Mouse (Mus musculus) limb, embryonic 12.5 days (tissue): ENCODE data around the gene Disc1. TPM values are rescaled to one million over a fixed set of nuclear protein-coding genes. Genes with fewer than 3 reads are reported as not detected.

Experiments used
- ATAC-seq: fragments of 200-750 bp; cut with Nextera tagmentation; 2 replicates; pipeline ENCODE4 v1.8.0; 2017; ENCODE audit warnings: low read depth, moderate TSS enrichment; ENCODE audit not compliant: insufficient number of reproducible peaks, insufficient read depth, low FRiP score, low TSS enrichment
- H3K27ac ChIP-seq: fragments of 300-500 bp; sonication (generic); 2 replicates; pipeline ENCODE4 v1.5.1; 2016; ENCODE audit warnings: mild to moderate bottlenecking, moderate library complexity
- H3K27me3 ChIP-seq: fragments of 300-500 bp; sonication (generic); 2 replicates; pipeline ENCODE4 v1.6.1; 2016; ENCODE audit warnings: mild to moderate bottlenecking, moderate library complexity
- H3K36me3 ChIP-seq: fragments of 300-500 bp; sonication (generic); 2 replicates; pipeline ENCODE4 v1.6.1; 2016; ENCODE audit warnings: mild to moderate bottlenecking, moderate library complexity
- H3K4me1 ChIP-seq: fragments of 300-500 bp; sonication (generic); replicated peaks from 2 replicates; pipeline ENCODE4 v1.6.1; 2016
- H3K4me2 ChIP-seq: fragments of 300-500 bp; sonication (generic); 2 replicates; pipeline ENCODE4 v1.6.1; 2016; ENCODE audit warnings: mild to moderate bottlenecking, moderate library complexity
- H3K4me3 ChIP-seq: fragments of 300-500 bp; sonication (generic); replicated peaks from 2 replicates; pipeline ENCODE4 v1.5.1; 2016; ENCODE audit warnings: mild to moderate bottlenecking
- H3K9ac ChIP-seq: fragments of 300-500 bp; sonication (generic); replicated peaks from 2 replicates; pipeline ENCODE4 v1.6.1; 2016; ENCODE audit warnings: mild to moderate bottlenecking, moderate library complexity
- H3K9me3 ChIP-seq: fragments of 300-500 bp; sonication (generic); 2 replicates; pipeline ENCODE4 v1.6.1; 2016; ENCODE audit warnings: mild to moderate bottlenecking, moderate library complexity
- WGBS: fragments of 180-500 bp; shearing (Covaris S2); methylation state at CpG from one replicate; pipeline ENCODE4 v1.1.7; 2016; 5-methylcytosine and 5-hydroxymethylcytosine counted together
- microRNA-seq: library from miRNA; unstranded; fragments of <30 nt; microRNA quantifications from one replicate; pipeline ENCODE4, GENCODE M21; 2017
- polyA plus RNA-seq: library from polyadenylated mRNA; unstranded; fragments of >200 nt; fragmentation: Nextera tagmentation; extraction: Ambion mirVana; gene quantifications from 2 replicates; pipeline ENCODE4 v1.2.1, GENCODE M21; 2016

Disc1 gene
- polyA plus RNA-seq, 1 experiment from 2014 or later = 2.0 TPM

DNA sequence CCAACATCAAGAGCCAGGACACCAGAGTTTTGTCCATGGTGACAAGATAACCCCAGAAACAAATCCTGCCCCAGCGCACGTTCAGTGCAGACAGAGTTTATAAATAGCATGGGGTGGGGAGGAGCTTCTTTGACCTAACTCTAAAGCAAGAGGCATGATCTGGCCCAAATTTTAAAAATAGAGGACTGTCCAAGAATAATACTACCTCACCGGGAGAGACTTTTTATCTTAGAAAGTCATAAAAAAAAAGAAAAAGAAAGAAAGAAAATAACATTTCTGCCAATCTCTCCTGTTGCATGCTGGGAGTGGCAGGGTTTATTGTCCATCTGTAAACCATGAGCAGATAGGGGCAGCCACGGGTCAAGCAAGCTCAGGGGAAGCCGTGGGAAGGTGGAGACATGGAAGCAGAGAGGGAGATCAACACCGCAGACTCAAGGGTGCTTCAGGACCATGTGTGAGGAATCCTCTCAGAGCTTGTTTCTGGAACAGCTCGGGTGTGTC is 233.9 kb downstream of the Disc1 start:
- H3K36me3 ChIP-seq = no peaks in the 10 kb centered on the region
- no peak for ATAC-seq
- H3K4me2 ChIP-seq = no peak overlapping the region
- H3K4me1 ChIP-seq = peaks cover 44% of the 10 kb centered on the region
- H3K27ac ChIP-seq = no peak overlapping the region
- WGBS = 44% methylated on average over 7 of the region's 7 CpGs
- H3K27me3 ChIP-seq = peaks cover 3% of the 10 kb centered on the region; the same call in 1 of the 2 replicates
- H3K9ac ChIP-seq = no peak overlapping the region
- no peak overlapping the region for H3K4me3 ChIP-seq
- H3K9me3 ChIP-seq = peaks cover 4% of the 10 kb centered on the region; the same call in 1 of the 2 replicates

DNA sequence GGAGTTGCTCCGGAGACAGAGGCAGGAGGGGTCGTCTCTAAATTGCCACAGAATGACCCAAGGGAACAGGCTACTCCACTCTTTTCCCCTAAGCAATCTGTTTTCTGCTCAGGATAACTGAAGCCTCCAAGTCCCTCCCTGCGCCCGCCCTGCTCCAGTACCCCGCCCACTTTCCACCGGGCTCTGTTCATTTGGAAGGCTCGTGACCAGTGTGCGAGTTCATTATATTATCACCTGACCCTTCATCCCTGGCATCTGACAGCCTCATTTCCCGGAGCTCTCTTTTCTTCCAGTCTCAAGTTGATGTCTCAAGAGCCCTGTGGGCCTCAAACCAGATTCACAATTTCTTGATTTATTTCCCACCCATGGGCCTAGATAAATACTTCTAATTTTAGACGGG is 237.5 kb downstream of the Disc1 start:
- no peak overlapping the region for H3K9ac ChIP-seq
- no peaks in the 10 kb centered on the region for H3K27me3 ChIP-seq
- ATAC-seq = no peak
- peaks cover 4% of the 10 kb centered on the region; the same call in 1 of the 2 replicates for H3K9me3 ChIP-seq
- WGBS = 55% methylated on average over 10 of the region's 10 CpGs
- no peak overlapping the region for H3K4me3 ChIP-seq
- no peaks in the 10 kb centered on the region for H3K36me3 ChIP-seq
- no peak overlapping the region for H3K27ac ChIP-seq
- H3K4me2 ChIP-seq = no peak overlapping the region
- H3K4me1 ChIP-seq = peaks cover 26% of the 10 kb centered on the region

DNA sequence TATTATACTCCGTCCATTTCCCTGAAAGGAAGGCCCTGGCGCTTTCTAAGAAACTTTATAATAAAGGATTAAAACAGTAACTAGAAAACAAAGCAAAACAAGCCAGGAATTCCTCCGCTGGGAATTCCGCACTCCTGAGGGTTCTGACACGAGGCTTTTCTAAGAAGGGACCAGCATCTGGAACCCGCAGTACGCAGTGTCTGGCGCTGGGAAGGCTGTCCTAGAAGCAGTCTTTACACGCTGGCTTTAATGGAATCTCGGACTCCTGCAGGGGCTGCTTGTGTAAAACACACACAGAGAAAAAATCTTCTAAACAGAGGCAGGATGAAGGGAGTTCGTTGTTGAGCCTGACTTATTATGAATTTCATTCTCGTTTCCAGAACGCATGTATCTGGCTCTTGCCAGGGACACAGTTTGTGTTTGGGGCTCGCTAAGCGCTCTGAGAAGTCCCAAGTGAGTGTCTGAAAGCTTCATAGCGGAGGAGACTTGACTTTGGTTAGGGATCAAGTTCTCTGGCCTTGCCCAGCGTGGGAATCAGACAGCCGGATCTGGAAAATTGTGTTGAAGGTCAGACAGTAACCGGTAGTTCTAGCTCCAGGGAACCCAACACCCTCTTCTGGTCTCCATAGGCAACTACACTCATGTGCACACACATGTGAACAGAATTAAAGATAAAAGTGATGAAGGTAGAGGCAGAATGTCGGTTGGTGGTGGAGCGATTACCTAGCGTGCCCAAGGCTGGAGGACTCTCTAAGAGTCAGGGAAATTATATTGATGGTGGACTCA is 238.1 kb downstream of the Disc1 start:
- Histone ChIP-seq H3K4me3 (no peak overlapping the region), H3K27me3 (no peaks in the 10 kb centered on the region), H3K9ac (no peak overlapping the region), H3K27ac (peak overlapping the region; percentile 43; the same call in 1 of the 2 replicates), H3K4me2 (no peak overlapping the region), H3K9me3 (peaks cover 4% of the 10 kb centered on the region; the same call in 1 of the 2 replicates), H3K36me3 (no peaks in the 10 kb centered on the region), H3K4me1 (peaks cover 24% of the 10 kb centered on the region)
- WGBS = 73% methylated on average over 22 of the region's 22 CpGs
- ATAC-seq = no peak

DNA sequence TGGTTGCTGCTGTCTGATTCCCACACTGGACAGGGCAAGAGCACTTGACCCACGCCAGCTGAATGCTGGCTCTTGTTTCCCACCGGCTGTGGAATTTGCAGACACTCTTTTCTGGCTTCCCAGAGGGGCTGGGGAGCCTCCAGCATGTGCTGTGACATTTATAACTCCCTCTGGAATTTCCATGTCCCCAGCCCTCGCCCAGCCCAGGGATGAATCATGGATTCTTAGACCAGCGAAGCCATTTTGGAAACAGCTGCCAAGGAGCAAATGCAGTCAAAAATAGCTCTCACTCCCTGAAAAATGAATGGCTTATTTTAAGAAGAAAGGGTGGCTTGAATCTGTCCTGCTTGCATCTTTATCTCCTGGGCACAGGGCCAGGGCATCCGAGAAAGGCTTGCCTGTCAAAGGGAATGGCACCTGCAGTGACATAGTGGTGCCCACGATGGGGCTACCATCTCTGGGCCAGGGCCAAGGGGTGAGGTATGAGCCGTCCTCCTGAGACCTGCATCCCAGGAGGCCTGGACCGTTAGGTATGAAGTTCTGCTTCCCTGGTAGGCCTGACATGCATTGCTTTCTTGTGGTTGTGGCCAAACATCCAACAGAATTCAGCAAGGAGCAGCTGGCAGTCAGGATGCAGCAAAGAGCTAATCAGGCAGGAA is 239.1 kb downstream of the Disc1 start:
- 61% methylated on average over 8 of the region's 8 CpGs for WGBS
- no peak; the same call in 1 of the 2 replicates for ATAC-seq
- Histone ChIP-seq H3K27me3 (no peaks in the 10 kb centered on the region), H3K4me2 (no peak overlapping the region), H3K4me3 (no peak overlapping the region), H3K27ac (peak overlapping the region; percentile 58; the same call in 1 of the 2 replicates), H3K4me1 (peaks cover 23% of the 10 kb centered on the region), H3K36me3 (no peaks in the 10 kb centered on the region), H3K9me3 (peaks cover 4% of the 10 kb centered on the region; the same call in 1 of the 2 replicates), H3K9ac (no peak overlapping the region)

DNA sequence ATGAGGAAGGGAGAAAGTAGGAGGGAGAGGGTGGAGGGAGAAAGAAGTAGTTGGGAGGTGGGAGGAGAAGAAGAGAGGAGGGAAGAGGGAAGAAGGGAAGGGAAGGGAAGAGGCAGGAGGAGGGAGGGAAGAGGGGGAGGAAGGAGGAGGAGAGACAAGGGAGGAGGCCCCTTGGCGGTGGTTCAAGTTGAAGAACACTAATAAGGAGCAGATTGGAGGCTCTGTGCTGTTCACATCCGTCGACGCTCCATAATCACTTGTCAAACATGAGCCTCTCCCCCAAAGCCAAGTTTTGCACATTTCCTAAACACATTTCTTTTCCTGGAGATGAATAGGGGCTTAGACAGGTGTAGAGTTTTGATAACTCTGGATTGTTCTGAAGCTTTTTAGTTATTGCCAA is 245.3 kb downstream of the Disc1 start:
- Histone ChIP-seq H3K9me3 (no peaks in the 10 kb centered on the region), H3K4me3 (no peak overlapping the region), H3K27me3 (no peaks in the 10 kb centered on the region), H3K27ac (no peak overlapping the region), H3K36me3 (no peaks in the 10 kb centered on the region), H3K4me2 (no peak overlapping the region), H3K4me1 (peaks cover 8% of the 10 kb centered on the region), H3K9ac (no peak overlapping the region)
- ATAC-seq = no peak
- WGBS = 16% methylated on average over 4 of the region's 4 CpGs

DNA sequence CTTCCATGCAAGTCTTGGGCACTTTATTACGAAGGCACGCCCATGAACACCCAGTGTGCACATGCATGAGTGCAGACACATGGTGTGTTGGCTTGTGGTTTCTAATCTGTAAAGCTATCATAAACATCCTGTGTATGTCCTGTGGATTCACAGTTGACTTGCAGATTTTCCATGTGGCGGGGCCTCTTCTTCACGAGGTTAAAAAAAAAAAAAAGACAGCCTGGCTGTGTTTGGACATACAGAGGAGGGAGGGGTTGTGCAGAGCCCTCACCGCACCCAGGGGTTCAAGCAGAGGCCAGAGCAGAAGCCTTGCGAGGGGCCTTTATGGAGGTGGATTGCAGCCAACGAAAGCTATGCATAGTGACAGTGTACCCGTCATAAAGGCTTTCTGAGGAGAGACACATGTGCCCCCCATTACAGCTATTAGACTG is 248.0 kb downstream of the Disc1 start:
- peaks cover 8% of the 10 kb centered on the region for H3K4me1 ChIP-seq
- H3K27ac ChIP-seq = no peak overlapping the region

DNA sequence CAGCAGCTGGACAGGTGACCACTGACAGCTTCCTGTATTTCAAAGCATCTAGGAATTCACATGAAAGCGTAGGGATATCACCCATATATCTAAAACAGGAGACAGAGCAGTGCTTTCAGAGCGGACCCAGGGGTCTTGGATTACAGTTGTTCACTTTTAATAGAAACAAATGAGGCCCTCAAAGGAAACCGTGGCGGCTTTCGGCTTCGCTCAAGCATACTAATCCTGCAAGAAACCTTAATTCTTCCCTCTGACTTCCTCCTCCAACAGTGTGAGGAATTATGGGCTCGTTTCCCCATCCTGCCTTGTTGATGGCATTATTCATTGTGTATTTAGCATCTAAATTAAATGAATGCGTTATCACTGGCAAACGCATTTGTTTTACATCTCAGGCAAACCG is 252.7 kb downstream of the Disc1 start:
- no peaks in the 10 kb centered on the region for H3K9me3 ChIP-seq
- ATAC-seq = no peak
- H3K9ac ChIP-seq = no peak overlapping the region
- no peaks in the 10 kb centered on the region; the same call in 1 of the 2 replicates for H3K27me3 ChIP-seq
- H3K36me3 ChIP-seq = no peaks in the 10 kb centered on the region
- 81% methylated on average over 10 of the region's 10 CpGs for WGBS
- no peak overlapping the region for H3K4me2 ChIP-seq
- no peak overlapping the region for H3K27ac ChIP-seq
- peaks cover 13% of the 10 kb centered on the region; the same call in 1 of the 2 replicates for H3K4me1 ChIP-seq
- H3K4me3 ChIP-seq = no peak overlapping the region

More for the DNA sequence above, 248.0 kb downstream of the Disc1 start:
- Histone ChIP-seq H3K4me3 (no peak overlapping the region), H3K4me2 (no peak overlapping the region), H3K9ac (no peak overlapping the region), H3K27me3 (no peaks in the 10 kb centered on the region), H3K9me3 (no peaks in the 10 kb centered on the region), H3K36me3 (no peaks in the 10 kb centered on the region)
- 72% methylated on average over 8 of the region's 8 CpGs for WGBS
- ATAC-seq = no peak

DNA sequence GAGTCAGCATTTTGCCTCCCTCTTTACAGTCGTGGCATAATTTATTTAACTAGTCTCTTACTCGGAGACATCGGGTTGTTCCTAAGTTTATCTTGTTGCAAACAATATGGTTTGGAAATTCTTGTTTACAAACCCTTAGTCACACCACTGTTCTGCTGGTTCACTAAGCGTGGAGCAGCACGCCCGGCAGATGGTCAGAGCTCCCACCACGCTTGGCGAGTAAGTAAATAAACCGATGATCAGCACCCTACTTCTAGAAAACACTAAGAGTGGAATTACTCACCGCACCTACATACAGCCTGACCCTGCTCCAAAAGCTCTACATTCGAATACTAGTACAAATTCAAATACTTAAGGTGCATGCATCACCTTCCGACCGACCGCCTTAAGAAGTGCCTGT is 256.0 kb downstream of the Disc1 start:
- 85% methylated on average over 14 of the region's 14 CpGs for WGBS
- Histone ChIP-seq H3K27me3 (no peaks in the 10 kb centered on the region; the same call in none of the 2 replicates), H3K4me1 (peaks cover 9% of the 10 kb centered on the region; the same call in 1 of the 2 replicates), H3K4me2 (no peak overlapping the region), H3K27ac (no peak overlapping the region), H3K9ac (no peak overlapping the region), H3K36me3 (no peaks in the 10 kb centered on the region), H3K9me3 (no peaks in the 10 kb centered on the region), H3K4me3 (no peak overlapping the region)
- no peak for ATAC-seq

Small RNAs within 50 kb of the gene (microRNA-seq; reads per million reads assigned to microRNA genes)
- not detected for gene Gm22197

Other genes with a start within 250 kb of the Disc1 start
- 116 and 119 TPM in 2 replicates for gene Gnpat, start 191.2 kb upstream of the Disc1 start, polyA plus RNA-seq
- gene 2810004N23Rik, start 191.1 kb upstream of the Disc1 start, polyA plus RNA-seq = 61.1 and 62.4 TPM in 2 replicates
- 11.9 and 12.2 TPM in 2 replicates for gene Exoc8, start 156.5 kb upstream of the Disc1 start, polyA plus RNA-seq
- 9.9 and 11.9 TPM in 2 replicates for gene Sprtn, start 156.3 kb upstream of the Disc1 start, polyA plus RNA-seq
- gene Egln1, start 104.9 kb upstream of the Disc1 start, polyA plus RNA-seq = 12.8 and 13.0 TPM in 2 replicates
- gene Tsnax, start 41.2 kb upstream of the Disc1 start, polyA plus RNA-seq = 134 and 142 TPM in 2 replicates